Mouse (Mus musculus): ENCODE data around the gene Ercc2. TPM values are rescaled to one million over a fixed set of nuclear protein-coding genes. Genes with fewer than 3 reads are reported as not detected.

The Ercc2 gene
- polyA plus RNA-seq, 1 experiment from 2014 or later, result 6.2 TPM

DNA sequence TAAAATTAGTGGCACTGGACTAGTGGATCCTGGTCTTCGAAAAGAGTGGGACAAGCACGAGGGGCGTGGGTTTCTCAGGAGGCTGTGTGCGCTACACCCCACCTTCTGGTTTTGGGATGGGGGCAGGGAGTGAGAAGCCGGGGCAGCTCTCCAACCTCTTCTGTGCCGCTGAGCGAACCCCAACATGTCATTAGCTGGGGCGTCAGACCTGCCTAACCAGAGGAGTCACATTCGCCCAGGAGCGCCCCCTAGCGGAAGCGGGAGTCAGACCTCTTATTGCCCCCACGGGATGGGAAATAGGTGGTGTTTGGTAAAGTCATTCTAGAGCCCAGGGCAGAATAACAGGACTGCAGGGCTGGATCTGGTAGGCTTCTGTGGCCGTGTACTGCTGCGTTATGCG, 20.1 kb upstream of the Ercc2 start:
- H3K27ac ChIP-seq (ENCODE audit: low read depth, low read length), result no peak overlapping the region
- peak overlapping the region; percentile 96 for H3K4me2 ChIP-seq (replicated peaks; ENCODE audit: low read depth)
- H3K9ac ChIP-seq (ENCODE audit: low read depth, low read length), result peak overlapping the region; percentile 40; the same call in 1 of the 2 replicates
- peak overlapping the region; percentile 73 for H3K4me3 ChIP-seq (ENCODE audit: low read depth, low read length)
- H3K36me3 ChIP-seq (ENCODE audit: control insufficient read depth, insufficient read depth), result peaks cover 8% of the 10 kb centered on the region; the same call in 1 of the 2 replicates
- 0 out of 2 replicates have a peak, but pooled peaks cover 9% of the 10 kb centered on the region for H3K4me1 ChIP-seq (replicated peaks; ENCODE audit: control insufficient read depth, insufficient read depth, low read length)
- peak; percentile 11; the same call in 1 of the 2 replicates for ATAC-seq
- H3K27me3 ChIP-seq (replicated peaks; ENCODE audit: control insufficient read depth, insufficient read depth, low read length), result no peaks in the 10 kb centered on the region
- H3K9me3 ChIP-seq (ENCODE audit: control insufficient read depth), result no peaks in the 10 kb centered on the region
- 8% methylated on average over 16 of the region's 16 CpGs for WGBS
- TF ChIP-seq CTCF (IDR thresholded peaks at IDR 0.05; ENCODE audit: low read depth), result peak; percentile 89

GRCm38 (mm10) chr7:19362276-19362675, 19.5 kb upstream of the Ercc2 start:
- no peaks in the 10 kb centered on the region for H3K27me3 ChIP-seq (replicated peaks; ENCODE audit: control insufficient read depth, insufficient read depth, low read length)
- ATAC-seq, result no peak
- peak overlapping the region; percentile 96 for H3K4me2 ChIP-seq (replicated peaks; ENCODE audit: low read depth)
- H3K4me1 ChIP-seq (replicated peaks; ENCODE audit: control insufficient read depth, insufficient read depth, low read length), result 0 out of 2 replicates have a peak, but pooled peaks cover 9% of the 10 kb centered on the region
- H3K27ac ChIP-seq (ENCODE audit: low read depth, low read length), result no peak overlapping the region
- H3K36me3 ChIP-seq (ENCODE audit: control insufficient read depth, insufficient read depth), result peaks cover 5% of the 10 kb centered on the region; the same call in 1 of the 2 replicates
- H3K9me3 ChIP-seq (ENCODE audit: control insufficient read depth), result no peaks in the 10 kb centered on the region
- no peak overlapping the region for H3K9ac ChIP-seq (ENCODE audit: low read depth, low read length)
- 36% methylated on average over 4 of the region's 4 CpGs for WGBS
- no peak overlapping the region for H3K4me3 ChIP-seq (ENCODE audit: low read depth, low read length)
- no peak for TF ChIP-seq CTCF (IDR thresholded peaks at IDR 0.05; ENCODE audit: low read depth)

GRCm38 (mm10) chr7:19363881-19364280, 17.9 kb upstream of the Ercc2 start:
- H3K36me3 ChIP-seq (ENCODE audit: control insufficient read depth, insufficient read depth), result no peaks in the 10 kb centered on the region
- ATAC-seq, result peak; percentile 29; the same call in 1 of the 2 replicates
- 0 out of 2 replicates have a peak, but pooled peaks cover 9% of the 10 kb centered on the region for H3K4me1 ChIP-seq (replicated peaks; ENCODE audit: control insufficient read depth, insufficient read depth, low read length)
- H3K4me2 ChIP-seq (replicated peaks; ENCODE audit: low read depth), result peak overlapping the region; percentile 35
- no peak overlapping the region for H3K4me3 ChIP-seq (ENCODE audit: low read depth, low read length)
- peak; percentile 98 for TF ChIP-seq CTCF (IDR thresholded peaks at IDR 0.05; ENCODE audit: low read depth)
- no peak overlapping the region for H3K9ac ChIP-seq (ENCODE audit: low read depth, low read length)
- no peak overlapping the region for H3K27ac ChIP-seq (ENCODE audit: low read depth, low read length)
- 4% methylated on average over 18 of the region's 18 CpGs for WGBS
- H3K9me3 ChIP-seq (ENCODE audit: control insufficient read depth), result no peaks in the 10 kb centered on the region
- H3K27me3 ChIP-seq (replicated peaks; ENCODE audit: control insufficient read depth, insufficient read depth, low read length), result no peaks in the 10 kb centered on the region

- Histone ChIP-seq H3K9ac (ENCODE audit: low read depth, low read length) (no peak overlapping the region), H3K36me3 (ENCODE audit: control insufficient read depth, insufficient read depth) (no peaks in the 10 kb centered on the region), H3K27me3 (replicated peaks; ENCODE audit: control insufficient read depth, insufficient read depth, low read length) (no peaks in the 10 kb centered on the region), H3K4me2 (replicated peaks; ENCODE audit: low read depth) (no peak overlapping the region), H3K9me3 (ENCODE audit: control insufficient read depth) (no peaks in the 10 kb centered on the region), H3K27ac (ENCODE audit: low read depth, low read length) (no peak overlapping the region), H3K4me1 (replicated peaks; ENCODE audit: control insufficient read depth, insufficient read depth, low read length) (0 out of 2 replicates have a peak, but pooled peaks cover 9% of the 10 kb centered on the region), H3K4me3 (ENCODE audit: low read depth, low read length) (no peak overlapping the region)
- no peak for TF ChIP-seq CTCF (IDR thresholded peaks at IDR 0.05; ENCODE audit: low read depth)
- WGBS, result 46% methylated on average over 4 of the region's 4 CpGs
- ATAC-seq, result no peak
Observed at GRCm38 (mm10) chr7:19365376-19365775, 16.4 kb upstream of the Ercc2 start.

DNA sequence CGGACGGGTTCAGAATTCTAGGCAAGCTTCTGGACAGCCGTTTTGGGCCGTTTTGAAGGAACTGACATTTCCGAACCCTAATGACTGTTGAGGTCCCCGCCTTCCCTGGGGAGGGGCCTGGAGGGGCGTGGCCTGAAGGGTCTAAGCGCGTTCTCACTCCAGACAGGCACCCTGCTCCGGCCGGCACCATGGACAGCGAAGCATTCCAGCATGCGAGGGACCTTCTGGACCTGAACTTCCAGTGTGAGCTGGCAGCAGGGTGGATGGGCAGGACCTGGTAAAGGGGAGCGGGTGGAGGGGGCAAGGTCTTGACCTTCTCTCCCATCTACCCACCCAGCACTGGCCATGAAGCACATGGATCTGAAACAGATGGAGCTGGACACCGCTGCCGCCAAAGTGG, 13.4 kb upstream of the Ercc2 start:
- WGBS, result 20% methylated on average over 16 of the region's 16 CpGs
- H3K4me2 ChIP-seq (replicated peaks; ENCODE audit: low read depth), result no peak overlapping the region
- no peak overlapping the region for H3K27ac ChIP-seq (ENCODE audit: low read depth, low read length)
- H3K4me3 ChIP-seq (ENCODE audit: low read depth, low read length), result no peak overlapping the region
- no peaks in the 10 kb centered on the region for H3K9me3 ChIP-seq (ENCODE audit: control insufficient read depth)
- no peak for ATAC-seq
- no peaks in the 10 kb centered on the region for H3K27me3 ChIP-seq (replicated peaks; ENCODE audit: control insufficient read depth, insufficient read depth, low read length)
- H3K4me1 ChIP-seq (replicated peaks; ENCODE audit: control insufficient read depth, insufficient read depth, low read length), result 0 out of 2 replicates have a peak, but pooled peaks cover 4% of the 10 kb centered on the region
- no peak for TF ChIP-seq CTCF (IDR thresholded peaks at IDR 0.05; ENCODE audit: low read depth)
- no peaks in the 10 kb centered on the region for H3K36me3 ChIP-seq (ENCODE audit: control insufficient read depth, insufficient read depth)
- H3K9ac ChIP-seq (ENCODE audit: low read depth, low read length), result no peak overlapping the region

- WGBS, result 16% methylated on average over 46 of the region's 46 CpGs
- Histone ChIP-seq H3K27me3 (replicated peaks; ENCODE audit: control insufficient read depth, insufficient read depth, low read length) (no peaks in the 10 kb centered on the region), H3K27ac (ENCODE audit: low read depth, low read length) (no peak overlapping the region), H3K9me3 (ENCODE audit: control insufficient read depth) (no peaks in the 10 kb centered on the region), H3K4me2 (replicated peaks; ENCODE audit: low read depth) (peak overlapping the region; percentile 70), H3K9ac (ENCODE audit: low read depth, low read length) (peak overlapping the region; percentile 11; the same call in 1 of the 2 replicates), H3K4me3 (ENCODE audit: low read depth, low read length) (peak overlapping the region; percentile 32), H3K4me1 (replicated peaks; ENCODE audit: control insufficient read depth, insufficient read depth, low read length) (no peaks in the 10 kb centered on the region), H3K36me3 (ENCODE audit: control insufficient read depth, insufficient read depth) (no peaks in the 10 kb centered on the region)
- peak; percentile 37; the same call in 1 of the 2 replicates for ATAC-seq
- peak; percentile 88 for TF ChIP-seq CTCF (IDR thresholded peaks at IDR 0.05; ENCODE audit: low read depth)
Observed at GRCm38 (mm10) chr7:19369823-19370425, 11.9 kb upstream of the Ercc2 start.
